Mouse (Mus musculus): Measurements from ENCODE around the gene Atp10b.
"Not testable (repeated sequence)": the region's sequence is repeated elsewhere in the genome, so short reads cannot be mapped to it uniquely, and the experiment has no call there.

The Atp10b gene

DNA sequence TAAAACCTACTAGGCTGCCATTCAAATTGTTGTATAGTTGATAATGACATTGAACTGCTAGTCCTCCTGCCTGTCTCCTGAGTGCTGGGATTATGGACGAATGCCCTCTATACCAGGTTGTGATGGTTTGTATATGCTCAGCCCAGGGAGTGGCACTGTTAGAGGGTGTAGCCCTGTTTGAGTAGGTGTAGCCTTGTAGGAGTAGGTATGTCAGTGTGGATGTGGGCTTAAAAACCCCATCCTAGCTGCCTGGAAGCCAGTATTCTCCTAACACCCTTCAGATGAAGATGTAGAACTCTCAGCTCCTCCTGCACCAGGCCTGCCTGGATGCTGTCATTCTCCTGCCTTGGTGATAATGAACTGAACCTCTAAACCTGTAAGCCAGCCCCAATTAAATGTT, at the start of gene Atp10b:
TSS of gene Atp10b (plus strand) at position 301 of the 400 bp plus-strand sequence.
- ATAC-seq (ENCODE audit: insufficient number of reproducible peaks, low FRiP score, low TSS enrichment): no peak

- no peak for ATAC-seq (ENCODE audit: insufficient number of reproducible peaks, low FRiP score, low TSS enrichment)
These were observed 48.3 kb upstream of the Atp10b start for GRCm38 (mm10) chr11:43101357-43101756.

GRCm38 (mm10) chr11:43125908-43126477, 23.7 kb upstream of the Atp10b start:
- ATAC-seq (ENCODE audit: insufficient number of reproducible peaks, low FRiP score, low TSS enrichment): no peak

- ATAC-seq (ENCODE audit: insufficient number of reproducible peaks, low FRiP score, low TSS enrichment): not testable (repeated sequence)
These were observed 23.1 kb upstream of the Atp10b start for GRCm38 (mm10) chr11:43126573-43126972.

GRCm38 (mm10) chr11:43141296-43141695, 8.4 kb upstream of the Atp10b start:
- no peak for ATAC-seq (ENCODE audit: insufficient number of reproducible peaks, low FRiP score, low TSS enrichment)

DNA sequence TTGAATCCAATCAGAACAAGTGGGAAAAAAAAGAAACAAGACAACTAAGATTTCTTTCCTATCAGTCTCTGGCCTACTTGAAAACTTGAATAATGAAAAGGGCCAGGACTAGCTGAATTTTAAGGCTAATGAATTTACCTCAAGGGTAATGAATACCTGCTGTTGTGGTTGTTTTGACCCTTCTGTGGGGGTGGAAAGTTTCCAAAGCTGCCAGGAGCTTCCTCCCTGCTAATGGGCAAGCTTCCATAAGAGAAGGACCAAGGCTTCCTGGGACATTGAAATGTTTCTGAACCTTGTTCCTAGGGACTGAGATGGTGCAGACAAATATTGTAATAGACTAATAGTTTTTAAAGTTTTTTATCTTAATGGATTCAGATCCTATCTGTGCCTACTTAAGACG, 6.9 kb upstream of the Atp10b start:
- no peak for ATAC-seq (ENCODE audit: insufficient number of reproducible peaks, low FRiP score, low TSS enrichment)

GRCm38 (mm10) chr11:43144178-43144577, 5.5 kb upstream of the Atp10b start:
- no peak for ATAC-seq (ENCODE audit: insufficient number of reproducible peaks, low FRiP score, low TSS enrichment)

DNA sequence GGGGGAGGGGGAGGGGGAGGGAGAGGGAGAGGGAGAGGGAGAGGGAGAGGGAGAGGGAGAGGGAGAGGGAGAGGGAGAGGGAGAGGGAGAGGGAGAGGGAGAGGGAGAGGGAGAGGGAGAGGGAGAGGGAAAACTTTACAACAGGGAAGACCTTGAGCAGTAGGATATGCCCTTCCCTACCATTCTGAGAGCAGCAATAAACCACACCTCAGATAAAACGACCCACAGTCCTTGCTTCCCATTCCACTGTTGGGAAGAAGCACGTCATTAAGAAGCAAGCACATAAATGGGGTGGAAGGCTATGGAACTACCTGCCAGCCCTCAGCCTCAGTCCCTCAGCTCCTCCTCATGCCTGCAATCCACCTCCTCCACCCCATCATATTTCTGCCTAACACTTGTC, 4.8 kb upstream of the Atp10b start:
- ATAC-seq (ENCODE audit: insufficient number of reproducible peaks, low FRiP score, low TSS enrichment): not testable (repeated sequence)

- ATAC-seq (ENCODE audit: insufficient number of reproducible peaks, low FRiP score, low TSS enrichment): no peak
These were observed 2.3 kb upstream of the Atp10b start for GRCm38 (mm10) chr11:43147380-43147779.

GRCm38 (mm10) chr11:43148341-43148740, 1.3 kb upstream of the Atp10b start:
- no peak for ATAC-seq (ENCODE audit: insufficient number of reproducible peaks, low FRiP score, low TSS enrichment)

- ATAC-seq (ENCODE audit: insufficient number of reproducible peaks, low FRiP score, low TSS enrichment): no peak
These were observed 5.3 kb downstream of the Atp10b start for GRCm38 (mm10) chr11:43155004-43155403.

GRCm38 (mm10) chr11:43155417-43155816, 5.7 kb downstream of the Atp10b start:
- no peak for ATAC-seq (ENCODE audit: insufficient number of reproducible peaks, low FRiP score, low TSS enrichment)

GRCm38 (mm10) chr11:43158814-43159213, 9.1 kb downstream of the Atp10b start:
- no peak for ATAC-seq (ENCODE audit: insufficient number of reproducible peaks, low FRiP score, low TSS enrichment)

- ATAC-seq (ENCODE audit: insufficient number of reproducible peaks, low FRiP score, low TSS enrichment): no peak
These were observed 10.7 kb downstream of the Atp10b start for GRCm38 (mm10) chr11:43160188-43160942.

GRCm38 (mm10) chr11:43170601-43171000, 20.9 kb downstream of the Atp10b start:
- no peak for ATAC-seq (ENCODE audit: insufficient number of reproducible peaks, low FRiP score, low TSS enrichment)

DNA sequence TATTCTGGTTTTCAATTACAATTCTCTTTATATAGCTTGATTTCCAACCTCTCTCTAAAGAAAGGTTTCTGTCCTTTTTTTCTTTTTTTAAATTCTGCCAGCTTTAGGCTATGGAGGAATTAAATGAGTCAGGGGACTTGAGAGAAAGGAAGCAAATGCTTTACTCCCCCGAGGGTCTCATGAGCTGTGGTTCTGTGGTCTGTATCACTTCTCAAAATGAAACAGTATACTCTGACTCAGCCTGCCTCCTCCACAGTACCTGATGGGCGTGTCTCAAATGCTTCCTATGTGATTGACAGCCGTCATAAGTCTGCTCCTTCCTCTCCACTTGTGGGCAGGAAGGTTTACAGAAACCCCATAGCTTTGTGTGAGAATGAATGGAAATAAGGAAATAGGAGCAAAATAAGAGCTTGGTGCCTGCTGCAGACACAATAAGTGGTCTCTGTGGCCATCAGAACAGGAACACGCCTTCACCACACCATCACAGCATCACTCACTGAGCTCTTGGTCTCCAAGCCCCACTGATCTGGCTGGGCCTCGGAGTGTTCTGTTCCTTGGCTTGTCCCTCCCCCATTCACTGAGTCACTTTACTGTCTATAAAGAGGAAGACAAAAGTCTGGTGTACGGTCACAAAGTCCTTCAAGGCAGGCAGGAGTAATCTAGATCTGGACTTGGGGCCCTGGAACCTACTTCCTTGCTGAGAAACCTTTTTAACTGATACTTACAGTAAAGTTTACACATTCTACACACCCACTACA, 24.9 kb downstream of the Atp10b start:
- ATAC-seq (ENCODE audit: insufficient number of reproducible peaks, low FRiP score, low TSS enrichment): no peak

- ATAC-seq (ENCODE audit: insufficient number of reproducible peaks, low FRiP score, low TSS enrichment): no peak
These were observed 32.7 kb downstream of the Atp10b start for GRCm38 (mm10) chr11:43182401-43182800.

- ATAC-seq (ENCODE audit: insufficient number of reproducible peaks, low FRiP score, low TSS enrichment): no peak
These were observed 33.1 kb downstream of the Atp10b start for GRCm38 (mm10) chr11:43182816-43183215.

- ATAC-seq (ENCODE audit: insufficient number of reproducible peaks, low FRiP score, low TSS enrichment): no peak
These were observed 33.8 kb downstream of the Atp10b start for GRCm38 (mm10) chr11:43183457-43183856.

- no peak for ATAC-seq (ENCODE audit: insufficient number of reproducible peaks, low FRiP score, low TSS enrichment)
These were observed 36.6 kb downstream of the Atp10b start for GRCm38 (mm10) chr11:43186291-43186690.

- ATAC-seq (ENCODE audit: insufficient number of reproducible peaks, low FRiP score, low TSS enrichment): no peak
These were observed 40.3 kb downstream of the Atp10b start for GRCm38 (mm10) chr11:43189817-43190593.

All from cerebellum, adult (tissue).